Mouse (Mus musculus): ENCODE data around the gene Mymx.

DNA sequence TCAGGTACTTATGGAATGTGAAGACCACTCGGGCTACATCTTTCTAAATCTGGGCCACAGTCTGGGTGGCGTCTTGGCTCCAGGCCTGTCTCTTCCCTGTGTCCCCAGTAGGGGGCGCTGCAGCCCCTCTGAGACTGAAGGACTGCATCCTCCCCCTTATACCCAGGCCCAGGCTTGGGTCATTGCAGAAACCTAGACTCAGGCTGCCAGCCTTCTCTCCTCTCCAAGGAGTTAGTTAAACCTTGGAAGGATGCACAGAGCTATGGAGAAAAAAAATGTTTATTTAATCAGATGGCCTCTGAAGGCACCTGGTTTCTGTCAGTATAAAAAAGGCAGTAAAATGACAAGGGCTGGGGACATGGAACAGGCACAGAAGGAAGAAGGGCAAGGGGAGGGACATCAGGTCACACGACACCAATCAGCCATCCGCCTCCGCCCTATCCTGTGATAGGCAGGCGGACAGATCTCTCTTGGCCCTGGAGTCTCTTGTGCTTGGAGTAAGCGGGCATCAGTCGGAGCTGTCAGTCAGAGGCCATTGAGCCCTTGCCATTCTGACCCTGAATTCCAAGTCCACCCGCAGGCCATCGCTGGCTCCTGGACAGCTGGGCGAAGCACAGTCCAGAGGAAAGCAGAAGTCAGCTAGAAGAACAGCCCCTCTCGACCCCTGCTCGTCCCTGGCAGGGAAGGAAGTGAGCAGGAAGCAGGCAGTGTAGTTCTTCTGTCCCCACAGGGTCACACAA, 16.8 kb downstream of the Mymx start:
- TF ChIP-seq POLR2A (IDR thresholded peaks at IDR 0.05; ENCODE audit: low read depth, low read length) (no peak), CTCF (IDR thresholded peaks at IDR 0.05; ENCODE audit: extremely low read depth, insufficient read length, insufficient replicate concordance, low read depth, low read length) (peak; percentile 89)

All from small intestine, adult 2 months (tissue).